Mouse (Mus musculus) kidney, embryonic 15.5 days (tissue): ENCODE results near the gene Tbc1d7. TPM values are rescaled to one million over a fixed set of nuclear protein-coding genes. Genes with fewer than 3 reads are reported as not detected.

ENCODE experiments used
- ATAC-seq: fragments of 200-750 bp; cut with Nextera tagmentation; replicated peaks from 2 replicates; pipeline ENCODE4 v1.8.0; 2017; ENCODE audit warnings: moderate TSS enrichment; ENCODE audit not compliant: low FRiP score
- H3K27ac ChIP-seq: fragments of 300-500 bp; sonication (generic); 2 replicates; pipeline ENCODE4 v1.5.1; 2015; ENCODE audit warnings: mild to moderate bottlenecking, inconsistent platforms
- H3K27me3 ChIP-seq: fragments of 300-500 bp; sonication (generic); 2 replicates; pipeline ENCODE4 v1.6.1; 2015; ENCODE audit warnings: inconsistent platforms
- H3K36me3 ChIP-seq: fragments of 300-500 bp; sonication (generic); 2 replicates; pipeline ENCODE4 v1.6.1; 2015; ENCODE audit warnings: inconsistent platforms
- H3K4me1 ChIP-seq: fragments of 300-500 bp; sonication (generic); 2 replicates; pipeline ENCODE4 v1.6.1; 2015; ENCODE audit warnings: inconsistent platforms
- H3K4me2 ChIP-seq: fragments of 300-500 bp; sonication (generic); 2 replicates; pipeline ENCODE4 v1.6.1; 2015; ENCODE audit warnings: moderate library complexity, mild to moderate bottlenecking, inconsistent platforms
- H3K4me3 ChIP-seq: fragments of 300-500 bp; sonication (generic); replicated peaks from 2 replicates; pipeline ENCODE4 v1.5.1; 2015; ENCODE audit warnings: mild to moderate bottlenecking, inconsistent platforms
- H3K9ac ChIP-seq: fragments of 300-500 bp; sonication (generic); 2 replicates; pipeline ENCODE4 v1.6.1; 2015; ENCODE audit warnings: mild to moderate bottlenecking, inconsistent platforms
- H3K9me3 ChIP-seq: fragments of 300-500 bp; sonication (generic); replicated peaks from 2 replicates; pipeline ENCODE4 v1.6.1; 2016; ENCODE audit warnings: inconsistent platforms
- WGBS: fragments of 180-500 bp; shearing (Covaris S2); methylation state at CpG from one replicate; pipeline ENCODE4 v1.1.7; 2015; ENCODE audit warnings: mixed read lengths; 5-methylcytosine and 5-hydroxymethylcytosine counted together
- polyA plus RNA-seq: library from polyadenylated mRNA; unstranded; fragments of >200 nt; fragmentation: Nextera tagmentation; extraction: Ambion mirVana; gene quantifications from 2 replicates; pipeline ENCODE4 v1.2.1, GENCODE M21; 2015

Gene Tbc1d7
- polyA plus RNA-seq, 1 experiment from 2014 or later: 54.7 TPM

DNA sequence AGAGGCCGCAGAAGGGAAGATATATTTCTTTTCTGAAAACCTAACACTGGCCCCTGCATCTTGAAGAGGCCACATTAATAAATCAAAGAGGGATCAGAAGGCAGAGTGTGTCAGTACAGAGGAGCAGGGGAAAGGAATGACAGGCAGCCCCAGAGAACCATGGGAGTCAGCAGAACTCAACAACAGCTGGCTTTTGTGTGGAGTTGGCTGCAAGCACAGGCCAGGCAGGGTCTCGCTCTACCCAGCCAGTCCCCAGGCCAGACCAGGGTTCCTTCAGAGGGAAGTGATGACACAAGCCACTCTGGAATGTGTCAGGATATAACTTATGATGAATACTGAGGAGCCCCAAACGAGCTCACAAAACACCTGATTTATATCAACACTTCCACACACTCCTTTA is 11.9 kb downstream of the Tbc1d7 start:
- Histone ChIP-seq H3K9ac (no peak overlapping the region), H3K27ac (peak overlapping the region; percentile 84), H3K9me3 (no peaks in the 10 kb centered on the region), H3K4me1 (peaks cover 36% of the 10 kb centered on the region), H3K4me2 (no peak overlapping the region), H3K36me3 (peaks cover 30% of the 10 kb centered on the region), H3K4me3 (no peak overlapping the region), H3K27me3 (no peaks in the 10 kb centered on the region)
- 20% methylated on average over 3 of the region's 3 CpGs for WGBS
- peak; percentile 88 for ATAC-seq

DNA sequence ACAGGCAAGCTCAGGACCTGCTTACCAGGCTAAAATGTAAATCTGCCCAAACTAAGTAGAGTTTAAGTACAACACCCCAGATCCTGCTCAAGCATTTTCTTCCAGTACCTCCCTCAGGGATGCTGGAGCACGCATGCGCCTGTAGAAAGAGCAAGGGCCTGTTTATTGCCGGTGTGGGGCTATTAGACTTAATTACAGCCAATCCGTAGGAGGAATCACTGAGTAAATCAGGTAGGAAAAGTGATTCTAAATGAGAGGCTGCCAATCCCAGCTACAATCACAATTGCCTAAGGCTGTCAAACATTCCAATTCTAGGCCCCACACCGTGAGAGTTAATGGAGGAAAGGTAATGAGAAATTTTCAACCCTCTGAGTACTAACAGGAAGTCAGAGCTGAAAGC is 13.0 kb downstream of the Tbc1d7 start:
- 0 out of 2 replicates have a peak, but pooled peaks have one; percentile 26 for ATAC-seq
- Histone ChIP-seq H3K4me3 (no peak overlapping the region), H3K9ac (no peak overlapping the region), H3K4me2 (no peak overlapping the region), H3K9me3 (no peaks in the 10 kb centered on the region), H3K36me3 (peaks cover 30% of the 10 kb centered on the region), H3K4me1 (peaks cover 36% of the 10 kb centered on the region), H3K27ac (peak overlapping the region; percentile 84), H3K27me3 (no peaks in the 10 kb centered on the region)
- WGBS: 27% methylated on average over 5 of the region's 5 CpGs

DNA sequence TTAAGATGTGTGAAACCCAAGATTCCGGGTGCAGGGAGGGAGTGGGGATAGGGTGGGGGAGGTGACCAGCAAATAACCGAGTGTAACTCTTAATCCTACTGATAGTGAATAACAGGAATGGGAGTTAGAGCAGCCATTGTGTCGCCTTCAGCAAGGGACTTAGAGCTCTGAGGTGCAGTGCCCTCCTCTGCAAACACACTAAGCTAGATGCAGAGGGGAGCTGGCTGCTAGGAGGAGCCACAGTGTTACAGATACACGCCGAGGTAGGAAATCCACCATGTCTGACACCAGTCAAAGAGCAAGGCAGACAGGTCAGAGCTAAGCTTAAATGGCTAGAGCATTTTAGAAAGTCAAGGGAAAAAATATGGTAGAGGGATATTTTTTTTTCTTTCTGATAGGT is 13.9 kb downstream of the Tbc1d7 start:
- Histone ChIP-seq H3K4me1 (peaks cover 36% of the 10 kb centered on the region), H3K9me3 (no peaks in the 10 kb centered on the region), H3K36me3 (peaks cover 37% of the 10 kb centered on the region), H3K27ac (peak overlapping the region; percentile 84), H3K9ac (no peak overlapping the region), H3K4me3 (no peak overlapping the region), H3K27me3 (no peaks in the 10 kb centered on the region), H3K4me2 (no peak overlapping the region)
- ATAC-seq: 0 out of 2 replicates have a peak, but pooled peaks have one; percentile 12
- 35% methylated on average over 5 of the region's 5 CpGs for WGBS

DNA sequence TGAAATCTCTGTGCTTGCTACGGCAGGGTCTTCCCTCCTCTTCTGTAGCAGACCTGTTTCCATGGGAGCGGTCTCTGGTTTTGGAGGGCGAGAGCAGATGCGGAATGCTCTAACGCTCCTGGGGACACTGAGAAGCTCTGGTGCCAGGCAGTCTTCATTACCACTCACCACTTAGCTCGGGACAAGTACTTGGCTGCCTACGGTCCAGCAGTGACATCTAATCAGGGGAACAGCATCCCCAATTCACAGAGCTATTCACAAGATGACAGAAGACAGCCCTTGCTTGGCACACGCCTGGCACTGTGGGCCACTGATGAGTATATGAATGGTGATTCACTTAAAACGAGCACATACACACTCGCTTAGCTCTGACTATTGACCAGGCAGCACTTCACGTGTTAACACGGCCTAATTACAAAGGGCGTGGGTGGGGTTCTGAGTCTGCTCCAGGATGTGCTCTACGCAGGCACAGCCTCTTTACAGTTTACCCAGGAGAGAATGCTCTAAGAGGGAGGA is 19.2 kb downstream of the Tbc1d7 start:
- WGBS: 91% methylated on average over 14 of the region's 14 CpGs

DNA sequence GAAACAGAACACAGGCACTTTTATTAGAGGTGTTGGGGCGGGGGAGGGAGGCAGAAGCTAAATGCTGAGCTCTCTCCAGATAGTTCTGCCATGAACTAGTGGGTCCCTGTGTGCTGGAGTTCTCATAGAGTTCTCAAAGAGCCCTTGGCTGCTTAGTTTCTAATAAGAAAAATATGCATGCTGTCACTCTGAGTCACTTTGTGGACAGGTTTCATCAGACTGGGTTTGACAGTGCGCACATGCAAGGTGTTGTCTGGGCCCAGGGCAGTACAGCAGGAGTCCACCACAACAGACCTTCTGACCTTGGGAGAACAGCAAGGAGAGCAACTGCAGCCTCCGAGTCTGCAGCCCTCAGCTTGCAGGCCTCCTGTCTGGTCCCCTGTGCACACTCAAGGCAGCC is 21.6 kb downstream of the Tbc1d7 start:
- H3K9ac ChIP-seq: no peak overlapping the region
- 80% methylated on average over 3 of the region's 3 CpGs for WGBS
- H3K4me3 ChIP-seq: no peak overlapping the region
- no peak overlapping the region for H3K4me2 ChIP-seq
- ATAC-seq: no peak
- no peaks in the 10 kb centered on the region for H3K27me3 ChIP-seq
- no peaks in the 10 kb centered on the region for H3K9me3 ChIP-seq
- H3K4me1 ChIP-seq: peaks cover 24% of the 10 kb centered on the region
- no peak overlapping the region for H3K27ac ChIP-seq
- H3K36me3 ChIP-seq: peaks cover 49% of the 10 kb centered on the region

More for the DNA sequence above, 19.2 kb downstream of the Tbc1d7 start:
- no peaks in the 10 kb centered on the region for H3K9me3 ChIP-seq
- peaks cover 55% of the 10 kb centered on the region for H3K36me3 ChIP-seq
- no peak for ATAC-seq
- peaks cover 13% of the 10 kb centered on the region for H3K4me1 ChIP-seq
- no peak overlapping the region for H3K4me2 ChIP-seq
- H3K9ac ChIP-seq: no peak overlapping the region
- no peaks in the 10 kb centered on the region for H3K27me3 ChIP-seq
- no peak overlapping the region for H3K27ac ChIP-seq
- H3K4me3 ChIP-seq: no peak overlapping the region

DNA sequence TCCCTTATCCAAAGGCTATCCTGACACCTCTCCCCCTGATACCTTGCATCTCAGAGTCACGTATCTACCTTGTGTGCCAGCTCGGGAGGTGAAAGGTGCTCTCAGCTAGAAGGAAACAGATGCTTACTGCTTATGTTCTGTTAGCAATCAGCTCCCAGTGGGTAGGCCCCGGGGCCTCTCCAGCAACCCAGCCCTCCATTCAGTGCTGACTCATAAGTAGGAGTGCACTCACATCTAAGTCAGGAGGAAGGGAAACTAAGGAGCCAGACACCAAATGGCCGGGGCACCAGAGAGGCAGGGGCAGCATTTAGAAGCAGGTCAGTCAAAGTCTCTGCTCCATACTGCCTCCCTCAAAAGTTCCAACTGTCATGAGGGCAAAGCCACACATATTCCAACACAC is 22.6 kb downstream of the Tbc1d7 start:
- Histone ChIP-seq H3K27ac (no peak overlapping the region), H3K27me3 (no peaks in the 10 kb centered on the region), H3K36me3 (peaks cover 39% of the 10 kb centered on the region), H3K4me2 (no peak overlapping the region), H3K9me3 (no peaks in the 10 kb centered on the region), H3K4me3 (no peak overlapping the region), H3K4me1 (peaks cover 27% of the 10 kb centered on the region), H3K9ac (no peak overlapping the region)
- WGBS: 62% methylated on average over 4 of the region's 4 CpGs
- ATAC-seq: no peak

DNA sequence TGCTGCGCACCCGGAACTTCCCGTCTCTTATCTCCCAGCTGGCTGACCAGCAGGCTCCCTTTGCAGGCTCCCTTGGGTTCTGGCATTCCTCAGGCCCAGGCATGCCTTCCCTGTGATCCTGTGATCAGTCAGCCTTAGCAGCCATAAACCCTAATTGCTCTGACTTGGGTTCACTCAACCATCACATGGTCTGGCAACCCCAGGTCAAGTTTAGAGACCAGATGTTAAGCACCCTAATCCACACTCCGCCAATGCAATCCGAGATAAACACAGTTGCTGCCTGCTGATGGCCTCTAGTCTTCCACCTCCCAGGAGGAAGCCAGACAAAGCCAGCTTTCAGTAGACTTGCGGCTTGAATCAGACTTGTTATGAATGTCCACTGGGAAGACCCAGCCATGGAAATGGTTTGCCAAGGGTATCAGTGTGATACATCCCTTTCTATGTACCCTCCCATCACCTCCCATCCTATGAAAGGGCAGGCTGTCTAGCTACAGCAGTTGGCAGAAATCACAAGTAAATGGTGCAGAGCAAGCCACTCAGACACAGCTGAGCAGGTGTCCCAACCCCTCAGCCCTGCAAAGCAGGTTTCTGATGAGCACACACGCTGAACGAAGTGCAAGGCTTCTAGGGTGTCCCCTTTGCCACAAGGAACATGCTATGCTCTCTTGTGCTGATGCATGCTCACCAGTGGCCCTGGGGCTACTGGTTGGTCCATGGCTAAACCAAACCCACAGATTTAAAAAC is 24.6 kb downstream of the Tbc1d7 start:
- Histone ChIP-seq H3K4me1 (peaks cover 27% of the 10 kb centered on the region), H3K36me3 (peaks cover 20% of the 10 kb centered on the region), H3K9ac (no peak overlapping the region), H3K4me2 (no peak overlapping the region), H3K4me3 (no peak overlapping the region), H3K27ac (peak overlapping the region; percentile 79), H3K9me3 (no peaks in the 10 kb centered on the region), H3K27me3 (no peaks in the 10 kb centered on the region)
- WGBS: 27% methylated on average over 8 of the region's 8 CpGs
- ATAC-seq: peak; percentile 91

DNA sequence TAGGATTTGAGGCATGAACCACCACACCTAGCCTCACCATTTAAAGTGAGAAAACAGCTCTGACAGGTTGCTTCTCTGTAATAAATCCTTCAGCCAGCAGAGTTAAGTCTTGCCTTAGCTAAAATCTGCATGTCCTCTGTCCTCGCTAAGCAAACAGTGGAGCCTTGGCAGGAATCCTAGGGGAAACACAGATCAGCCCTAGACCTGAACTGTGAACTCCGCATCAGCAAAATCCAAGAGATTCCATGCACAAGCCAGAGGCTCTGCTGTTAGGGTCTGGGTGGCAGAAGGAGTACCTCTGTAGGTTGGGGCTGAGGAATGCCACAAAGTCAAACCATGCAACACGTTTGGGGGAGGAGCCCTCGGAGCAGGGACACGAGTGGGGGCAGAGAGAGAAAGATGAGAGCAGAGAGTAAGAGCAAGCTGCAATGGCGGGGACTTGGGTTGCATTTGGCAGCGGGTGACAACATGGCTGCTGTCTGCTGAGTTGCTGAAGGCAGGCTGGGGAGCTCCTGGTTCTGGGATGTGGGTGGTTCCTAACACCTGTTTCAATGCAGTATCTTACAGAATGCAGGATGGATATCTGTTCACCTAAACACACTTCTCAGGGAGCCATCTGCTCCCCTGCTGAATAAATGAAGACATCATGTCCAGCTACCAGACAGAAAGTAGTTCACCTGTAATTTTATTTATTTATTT is 26.4 kb downstream of the Tbc1d7 start:
- WGBS: 51% methylated on average over 7 of the region's 7 CpGs
- Histone ChIP-seq H3K9me3 (no peaks in the 10 kb centered on the region), H3K9ac (no peak overlapping the region), H3K4me1 (peaks cover 27% of the 10 kb centered on the region), H3K36me3 (peaks cover 2% of the 10 kb centered on the region; the same call in 1 of the 2 replicates), H3K27ac (no peak overlapping the region), H3K4me2 (no peak overlapping the region), H3K27me3 (no peaks in the 10 kb centered on the region), H3K4me3 (no peak overlapping the region)
- no peak for ATAC-seq

DNA sequence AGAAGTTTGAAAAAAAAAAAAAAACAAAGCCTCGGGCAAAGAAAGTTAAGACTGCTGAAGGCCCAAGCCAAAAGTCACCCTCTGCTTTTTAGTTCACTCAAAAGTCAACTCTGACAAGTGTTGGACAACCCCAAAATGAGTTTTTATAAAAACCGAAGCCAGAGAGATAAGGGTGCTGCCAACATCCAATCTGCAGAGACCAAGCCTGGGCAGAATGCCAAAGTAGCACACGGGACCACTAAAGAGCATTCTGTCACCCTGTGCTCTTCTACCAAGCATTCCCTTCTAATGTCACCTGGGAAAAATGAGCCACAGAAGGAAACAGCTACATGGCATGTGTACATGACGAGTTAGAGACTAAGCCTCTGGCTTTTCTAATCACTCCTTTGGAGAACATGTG is 36.8 kb downstream of the Tbc1d7 start:
- H3K9ac ChIP-seq: no peak overlapping the region
- no peak overlapping the region for H3K4me3 ChIP-seq
- no peak overlapping the region for H3K27ac ChIP-seq
- H3K27me3 ChIP-seq: no peaks in the 10 kb centered on the region
- H3K4me1 ChIP-seq: peaks cover 37% of the 10 kb centered on the region
- H3K9me3 ChIP-seq: no peaks in the 10 kb centered on the region
- ATAC-seq: no peak
- H3K4me2 ChIP-seq: no peak overlapping the region
- WGBS: 63% methylated on average over 4 of the region's 4 CpGs
- H3K36me3 ChIP-seq: peaks cover 17% of the 10 kb centered on the region

DNA sequence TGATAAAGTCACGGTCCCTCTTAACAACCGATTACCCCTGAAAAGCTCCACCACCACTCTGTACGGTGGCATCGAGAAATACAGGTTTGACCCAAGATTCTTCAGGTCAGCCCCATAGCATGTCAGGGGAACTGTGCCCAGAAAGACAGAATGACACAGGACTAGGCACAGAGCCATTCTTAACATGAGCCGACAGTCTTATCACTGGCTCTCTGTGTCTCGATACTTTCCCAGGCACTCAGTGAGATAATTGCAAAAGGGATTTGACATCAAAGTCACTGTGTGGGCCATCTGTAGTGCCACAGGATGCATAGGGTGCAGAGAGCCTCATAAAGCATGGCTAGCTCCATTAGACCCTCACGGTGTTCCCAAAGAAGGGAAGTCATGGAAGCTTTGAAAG is 37.9 kb downstream of the Tbc1d7 start:
- 70% methylated on average over 7 of the region's 7 CpGs for WGBS
- H3K4me1 ChIP-seq: peaks cover 37% of the 10 kb centered on the region
- H3K27me3 ChIP-seq: no peaks in the 10 kb centered on the region
- H3K4me3 ChIP-seq: no peak overlapping the region
- no peak overlapping the region for H3K4me2 ChIP-seq
- peak overlapping the region; percentile 80; the same call in 1 of the 2 replicates for H3K27ac ChIP-seq
- no peaks in the 10 kb centered on the region for H3K9me3 ChIP-seq
- no peak for ATAC-seq
- H3K36me3 ChIP-seq: peaks cover 17% of the 10 kb centered on the region
- H3K9ac ChIP-seq: no peak overlapping the region

DNA sequence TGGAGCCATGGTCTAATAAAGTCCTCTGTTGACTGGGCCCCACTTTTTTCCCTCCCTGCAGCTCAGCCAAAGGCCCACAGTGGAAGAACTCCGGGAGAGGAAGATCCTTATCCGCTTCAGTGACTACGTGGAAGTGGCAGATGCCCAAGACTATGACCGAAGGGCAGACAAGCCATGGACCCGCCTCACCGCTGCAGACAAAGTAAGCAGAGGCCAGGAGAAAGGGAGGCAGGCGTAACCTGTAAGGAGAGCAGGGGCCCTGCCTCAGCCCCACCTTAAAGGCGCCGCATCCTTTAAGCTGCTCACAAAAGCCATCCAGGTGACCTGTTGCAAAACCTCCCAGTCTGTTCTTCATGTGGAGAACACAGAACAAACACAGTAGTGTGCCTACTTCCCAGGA is 38.4 kb downstream of the Tbc1d7 start:
- no peak overlapping the region for H3K4me3 ChIP-seq
- peaks cover 37% of the 10 kb centered on the region for H3K4me1 ChIP-seq
- H3K9me3 ChIP-seq: no peaks in the 10 kb centered on the region
- no peaks in the 10 kb centered on the region for H3K27me3 ChIP-seq
- WGBS: 48% methylated on average over 9 of the region's 9 CpGs
- ATAC-seq: peak; percentile 61; the same call in 1 of the 2 replicates
- H3K27ac ChIP-seq: peak overlapping the region; percentile 80
- peaks cover 17% of the 10 kb centered on the region for H3K36me3 ChIP-seq
- no peak overlapping the region for H3K9ac ChIP-seq
- H3K4me2 ChIP-seq: no peak overlapping the region

DNA sequence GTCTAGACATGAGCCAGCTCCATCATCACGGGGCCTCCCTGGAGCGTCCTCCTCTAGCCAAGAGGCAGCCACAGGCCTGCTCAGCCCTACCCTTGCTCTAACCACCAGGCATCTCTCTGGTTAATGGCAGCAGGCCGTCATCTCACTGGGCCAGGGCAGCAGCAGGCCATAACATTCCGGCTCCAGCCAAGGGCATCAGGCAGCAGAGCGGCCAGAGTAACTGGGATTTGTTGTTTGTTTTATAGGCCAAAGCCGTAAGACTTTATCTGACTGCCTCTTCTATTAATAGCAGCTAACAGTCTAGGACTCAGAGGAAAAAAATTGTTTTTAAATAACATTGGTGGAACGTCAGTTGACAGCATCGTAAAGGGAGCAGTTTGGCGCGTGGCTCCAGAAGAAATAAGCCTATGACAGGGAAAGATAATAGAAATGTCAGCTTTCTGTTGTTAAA is 39.5 kb downstream of the Tbc1d7 start:
- Histone ChIP-seq H3K4me3 (no peak overlapping the region), H3K36me3 (peaks cover 17% of the 10 kb centered on the region), H3K4me2 (no peak overlapping the region), H3K9ac (no peak overlapping the region), H3K4me1 (peaks cover 37% of the 10 kb centered on the region), H3K27me3 (no peaks in the 10 kb centered on the region), H3K27ac (peak overlapping the region; percentile 80), H3K9me3 (no peaks in the 10 kb centered on the region)
- ATAC-seq: peak; percentile 64
- WGBS: 31% methylated on average over 10 of the region's 10 CpGs
